Mouse (Mus musculus) liver, embryonic 14.5 days (tissue): Measurements from ENCODE around the gene Ccdc74a. TPM values are rescaled to one million over a fixed set of nuclear protein-coding genes. Genes with fewer than 3 reads are reported as not detected.

Experiments used
- ATAC-seq: fragments of 200-750 bp; cut with Nextera tagmentation; 2 replicates; pipeline ENCODE4 v1.8.0; 2017; ENCODE audit warnings: moderate number of reproducible peaks, mild to moderate bottlenecking, moderate library complexity; ENCODE audit not compliant: insufficient read depth
- DNase-seq, 3 experiments: peaks; one replicate each; pipeline ENCODE4 v3.0.0-alpha.2; 2012 to 2013; ENCODE audit warnings: low read depth in 3 of 3, low spot score in 3 of 3
- H3K27ac ChIP-seq: fragments of 300-500 bp; sonication (generic); 2 replicates; pipeline ENCODE4 v1.5.1; 2014; ENCODE audit warnings: moderate library complexity, mild to moderate bottlenecking, control low read depth, inconsistent platforms
- H3K27me3 ChIP-seq: fragments of 300-500 bp; sonication (generic); 2 replicates; pipeline ENCODE4 v1.6.1; 2014; ENCODE audit warnings: mild to moderate bottlenecking, low read length, moderate library complexity; ENCODE audit not compliant: control insufficient read depth, insufficient read depth
- H3K36me3 ChIP-seq: fragments of 300-500 bp; sonication (generic); replicated peaks from 2 replicates; pipeline ENCODE4 v1.6.1; 2014; ENCODE audit warnings: low read depth; ENCODE audit not compliant: control insufficient read depth, insufficient read depth
- H3K4me1 ChIP-seq, 2 experiments: fragments of 200-500 bp in 1 of 2; fragments of 300-500 bp in 1 of 2; sonication (generic) in 1 of 2; replicated peaks; 2 replicates each; pipeline ENCODE4 v1.6.1; 2012 to 2014; ENCODE audit warnings: antibody characterized with exemption in 1 of 2, inconsistent platforms in 1 of 2, low read length in 1 of 2; ENCODE audit not compliant: control insufficient read depth in 2 of 2, insufficient read depth in 2 of 2
- H3K4me2 ChIP-seq: fragments of 300-500 bp; sonication (generic); 2 replicates; pipeline ENCODE4 v1.6.1; 2014; ENCODE audit warnings: low read depth, mild to moderate bottlenecking, control low read depth, moderate library complexity
- H3K4me3 ChIP-seq, 2 experiments: fragments of 200-500 bp in 1 of 2; fragments of 300-500 bp in 1 of 2; sonication (generic) in 1 of 2; 2 replicates each; pipeline ENCODE4 v1.5.1; 2012 to 2014; ENCODE audit warnings: low read depth in 2 of 2, low read length in 2 of 2, mild to moderate bottlenecking in 2 of 2, control low read depth in 1 of 2, inconsistent platforms in 1 of 2, moderate library complexity in 1 of 2; ENCODE audit not compliant: insufficient read depth in 1 of 2
- H3K9ac ChIP-seq: fragments of 300-500 bp; sonication (generic); replicated peaks from 2 replicates; pipeline ENCODE4 v1.6.1; 2014; ENCODE audit warnings: mild to moderate bottlenecking, control low read depth, moderate library complexity
- H3K9me3 ChIP-seq: fragments of 300-500 bp; sonication (generic); 2 replicates; pipeline ENCODE4 v1.6.1; 2016; ENCODE audit warnings: low read length, mixed read lengths; ENCODE audit not compliant: control insufficient read depth
- CTCF ChIP-seq: IDR thresholded peaks from 2 replicates; pipeline ENCODE4 v1.5.1; 2016; ENCODE audit warnings: antibody characterized with exemption, low read depth, control low read depth
- EP300 ChIP-seq: IDR thresholded peaks from 2 replicates; pipeline ENCODE4 v1.6.1; 2016; ENCODE audit warnings: antibody characterized with exemption, low read depth
- WGBS: fragments of 180-500 bp; shearing (Covaris S2); extraction: QIAGEN DNeasy Blood & Tissue Kit; methylation state at CpG from one replicate; pipeline ENCODE4 v1.1.7; 2014; ENCODE audit not compliant: insufficient replicate concordance; 5-methylcytosine and 5-hydroxymethylcytosine counted together
- polyA plus RNA-seq, 2 experiments: library from polyadenylated mRNA; depleted of rRNA in 1 of 2; stranded (reverse) in 1 of 2; unstranded in 1 of 2; fragments of >200 nt; fragmentation: Nextera tagmentation in 1 of 2; extraction: Ambion mirVana in 1 of 2; gene quantifications; 2 replicates each; pipeline versions ENCODE4 v1.2.1 to v1.2.3; 2012 to 2014

Gene Ccdc74a
- polyA plus RNA-seq (2012; rRNA removed) = 1.6 and 2.5 TPM in 2 replicates
- polyA plus RNA-seq (2014; fragmentation: Nextera tagmentation; extraction: Ambion mirVana) = 2.6 and 3.4 TPM in 2 replicates

DNA sequence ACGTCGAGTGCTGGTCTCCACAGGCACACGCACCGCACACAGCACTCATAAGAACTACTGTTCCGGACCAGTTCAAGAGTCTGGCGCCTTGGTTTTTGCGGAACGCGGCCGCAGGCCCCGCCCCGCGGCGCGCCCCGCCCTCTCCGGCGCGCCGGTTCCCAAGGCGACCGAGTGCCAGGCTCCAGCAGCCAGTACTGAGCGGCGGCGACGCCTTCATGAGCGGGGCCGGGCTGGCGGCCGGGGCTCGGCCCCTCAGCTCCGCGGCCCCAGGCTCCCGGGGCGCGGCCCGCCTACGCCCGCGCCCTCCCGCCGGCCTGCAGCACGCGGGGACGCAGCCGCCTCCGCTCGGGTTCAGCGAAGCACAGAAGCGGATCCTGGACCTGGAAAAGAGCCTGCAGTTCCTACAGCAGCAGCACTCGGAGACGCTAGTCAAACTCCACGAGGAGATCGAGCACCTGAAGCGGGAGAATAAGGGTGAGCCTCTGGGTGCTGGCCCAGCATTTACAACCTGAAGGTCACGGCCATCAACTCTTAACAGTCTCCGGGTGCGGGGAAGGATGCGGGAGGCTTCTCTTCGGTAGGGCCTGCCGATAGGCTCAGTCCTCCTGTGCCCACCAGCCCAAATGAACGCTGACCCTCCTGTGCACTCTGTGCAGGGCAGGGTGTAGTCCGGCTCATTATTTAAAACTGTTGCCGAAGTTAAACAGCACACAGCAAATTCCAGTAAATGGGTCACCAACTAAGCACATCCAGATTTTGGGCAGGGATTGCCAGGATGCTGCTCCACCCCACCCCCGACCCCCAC lies at the start of gene Ccdc74a:
Gene Ccdc74a, plus strand, starts transcription at position 161 of the 805 bp plus-strand sequence.
- H3K4me2 ChIP-seq = peak within 1 kb of the TSS; percentile 70
- H3K4me3 ChIP-seq = peak within 1 kb of the TSS; percentile 48 to 55
- peaks cover 11 to 19% of the 10 kb centered on the region in 2 experiments for H3K4me1 ChIP-seq
- peak within 1 kb of the TSS; percentile 7; the same call in 1 of the 2 replicates for H3K27ac ChIP-seq
- peak within 1 kb of the TSS; percentile 47 for H3K9ac ChIP-seq
- ATAC-seq (peak; percentile 99), DNase-seq (peak; percentile 78 to 79 (median 79))
- no peaks in the 10 kb centered on the region for H3K9me3 ChIP-seq
- H3K36me3 ChIP-seq = peaks cover 12% of the 10 kb centered on the region
- TF ChIP-seq CTCF (no peak), EP300 (no peak)
- no peaks in the 10 kb centered on the region for H3K27me3 ChIP-seq
- WGBS = 4% methylated on average over 65 of the region's 65 CpGs

DNA sequence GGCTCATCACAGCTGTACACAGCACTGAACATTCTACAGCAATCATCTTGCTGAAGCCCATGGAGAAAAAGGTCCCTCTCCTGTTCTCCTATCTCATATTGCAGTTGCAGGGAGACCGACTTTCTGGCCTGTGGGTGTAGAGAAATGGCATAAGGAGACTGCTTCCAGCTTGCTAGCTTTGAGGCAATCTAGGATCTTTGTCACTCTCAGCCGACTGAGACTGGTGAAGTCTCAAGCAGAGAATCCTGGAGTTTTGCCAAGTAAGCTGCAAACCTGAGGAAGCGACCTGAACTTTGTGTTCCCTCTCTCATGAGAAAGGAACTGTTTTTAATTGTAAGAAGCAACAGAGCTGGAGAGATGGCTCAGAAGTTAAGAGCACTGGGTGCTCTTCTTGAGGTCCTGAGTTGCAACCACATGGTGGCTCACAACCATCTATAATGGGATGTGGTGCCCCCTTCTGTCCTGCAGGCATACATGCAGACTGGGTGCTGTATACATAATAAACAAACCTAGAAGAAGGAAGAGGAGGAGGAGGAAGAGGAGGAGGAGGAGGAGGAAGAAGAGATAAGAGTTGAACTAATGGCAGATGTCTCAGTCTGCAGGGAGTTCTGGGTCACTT lies 45.2 kb upstream of the Ccdc74a start:
- ATAC-seq = no peak
- no peak overlapping the region for H3K9ac ChIP-seq

DNA sequence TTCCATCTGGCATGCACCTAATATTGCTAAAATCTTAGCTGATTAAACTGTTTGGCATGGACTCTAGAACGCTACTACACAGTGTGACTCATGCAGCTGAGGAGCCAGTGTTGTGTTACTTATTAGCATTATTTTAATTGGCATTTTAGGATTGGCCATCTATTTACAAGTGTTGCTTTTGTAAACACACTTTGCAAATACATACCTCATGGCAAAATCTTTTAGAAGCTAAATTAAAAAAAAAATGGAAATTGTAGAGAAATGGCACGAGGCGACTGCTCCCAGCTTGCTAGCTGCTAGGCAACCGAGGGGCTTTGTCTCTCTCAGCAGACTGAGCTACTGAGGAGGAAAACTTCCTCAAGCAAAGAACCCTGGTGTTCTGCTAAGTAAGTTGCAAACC lies 41.3 kb upstream of the Ccdc74a start:
- TF ChIP-seq EP300 = no peak
- no peak for TF ChIP-seq CTCF
- ATAC-seq (no peak), DNase-seq (no peak)
- Histone ChIP-seq H3K27me3 (no peaks in the 10 kb centered on the region), H3K9me3 (no peaks in the 10 kb centered on the region), H3K4me3 (no peak overlapping the region), H3K36me3 (no peaks in the 10 kb centered on the region), H3K4me2 (no peak overlapping the region), H3K9ac (no peak overlapping the region), H3K27ac (no peak overlapping the region), H3K4me1 (no peaks in the 10 kb centered on the region)
- WGBS = 56% methylated on average over 4 of the region's 4 CpGs

More for the DNA sequence above, 45.2 kb upstream of the Ccdc74a start:
- H3K4me3 ChIP-seq = no peak overlapping the region
- H3K27me3 ChIP-seq = no peaks in the 10 kb centered on the region
- no peak for DNase-seq
- TF ChIP-seq CTCF (peak; percentile 52), EP300 (no peak)
- H3K9me3 ChIP-seq = no peaks in the 10 kb centered on the region
- no peaks in the 10 kb centered on the region for H3K36me3 ChIP-seq
- H3K4me1 ChIP-seq = no peaks in the 10 kb centered on the region
- H3K4me2 ChIP-seq = no peak overlapping the region
- H3K27ac ChIP-seq = no peak overlapping the region
- WGBS = 55% methylated on average over 3 of the region's 3 CpGs

DNA sequence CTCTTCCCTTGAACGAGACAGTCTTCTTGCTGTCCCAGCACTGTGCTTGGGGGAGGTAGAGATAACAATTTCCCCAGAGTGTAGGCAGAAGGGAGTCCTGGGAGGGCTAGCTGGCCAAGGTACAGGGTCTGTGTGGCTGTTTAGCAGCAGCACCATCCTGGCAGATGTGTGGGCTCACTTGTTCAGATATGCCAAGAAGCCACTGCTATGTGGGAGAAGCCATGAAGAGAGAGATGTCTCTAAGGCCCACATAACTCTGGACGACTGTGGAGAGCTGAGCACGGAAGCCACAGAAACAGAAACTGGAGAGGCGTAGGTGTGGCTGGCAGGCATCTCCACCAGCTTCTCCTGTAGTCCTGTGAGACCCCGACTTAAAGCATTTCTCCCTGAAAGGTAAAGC lies 40.6 kb upstream of the Ccdc74a start:
- H3K9ac ChIP-seq = no peak overlapping the region
- no peak overlapping the region for H3K4me2 ChIP-seq
- H3K27ac ChIP-seq = no peak overlapping the region
- no peaks in the 10 kb centered on the region for H3K4me1 ChIP-seq
- no peak for TF ChIP-seq EP300
- no peak for TF ChIP-seq CTCF
- no peaks in the 10 kb centered on the region for H3K36me3 ChIP-seq
- H3K27me3 ChIP-seq = no peaks in the 10 kb centered on the region
- no peak for DNase-seq
- no peaks in the 10 kb centered on the region for H3K9me3 ChIP-seq
- ATAC-seq = no peak
- no peak overlapping the region for H3K4me3 ChIP-seq
- WGBS = 68% methylated on average over 5 of the region's 5 CpGs

DNA sequence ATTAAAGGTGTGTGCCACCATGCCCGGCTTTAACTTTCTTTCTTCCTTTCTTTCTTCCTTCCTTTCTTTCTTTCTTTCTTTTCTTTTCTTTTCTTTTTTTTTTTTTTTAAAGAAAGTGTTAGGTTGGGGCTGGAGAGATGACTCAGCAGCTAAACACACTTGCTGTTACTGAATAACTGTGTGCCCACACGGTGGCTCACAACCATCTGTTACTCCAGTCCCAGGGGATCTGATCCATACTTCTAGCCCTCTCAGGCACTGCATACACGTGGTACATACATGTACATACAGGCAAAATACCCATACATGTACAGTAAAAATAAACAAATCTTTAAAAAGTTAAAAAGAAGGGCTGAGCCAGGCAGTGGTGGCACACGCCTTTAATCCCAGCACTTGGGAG lies 34.9 kb upstream of the Ccdc74a start:
- ATAC-seq (no peak), DNase-seq (no peak)
- 48% methylated on average over 4 of the region's 4 CpGs for WGBS
- TF ChIP-seq CTCF (no peak), EP300 (no peak)
- no peak overlapping the region for H3K4me3 ChIP-seq
- H3K9me3 ChIP-seq = no peaks in the 10 kb centered on the region
- no peak overlapping the region for H3K9ac ChIP-seq
- no peaks in the 10 kb centered on the region for H3K36me3 ChIP-seq
- no peaks in the 10 kb centered on the region for H3K27me3 ChIP-seq
- H3K27ac ChIP-seq = no peak overlapping the region
- no peaks in the 10 kb centered on the region for H3K4me1 ChIP-seq
- no peak overlapping the region for H3K4me2 ChIP-seq
